Mouse (Mus musculus): ENCODE measurements around the gene Vmn1r235.

DNA sequence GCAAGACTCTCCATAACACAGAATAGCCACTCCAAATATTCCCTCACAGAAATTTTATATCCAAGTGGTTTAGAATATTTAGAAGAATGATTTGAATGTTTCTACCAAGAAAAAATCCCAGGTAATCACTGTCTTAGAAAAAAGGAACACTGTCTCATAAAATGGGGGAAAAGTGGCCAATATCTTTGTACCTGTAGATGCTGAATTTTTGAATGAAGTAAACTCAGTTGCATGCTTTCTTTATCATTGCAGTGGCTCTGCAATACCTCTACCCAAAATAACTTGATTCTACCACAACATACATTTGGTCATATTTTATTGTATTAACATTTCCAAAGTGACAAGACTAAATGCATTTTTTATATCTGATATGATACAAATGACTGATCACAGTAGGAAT, at the start of gene Vmn1r235:
- no peak for TF ChIP-seq GATA1 (IDR thresholded peaks at IDR 0.05; ENCODE audit: low read length)
- no peak for TF ChIP-seq TAL1 (IDR thresholded peaks at IDR 0.05; ENCODE audit: low read length)

All from erythroblast, embryonic 14.5 days (primary cell).